ENCODE assay signal across 21 mouse cellular contexts in the genomic region with DNA sequence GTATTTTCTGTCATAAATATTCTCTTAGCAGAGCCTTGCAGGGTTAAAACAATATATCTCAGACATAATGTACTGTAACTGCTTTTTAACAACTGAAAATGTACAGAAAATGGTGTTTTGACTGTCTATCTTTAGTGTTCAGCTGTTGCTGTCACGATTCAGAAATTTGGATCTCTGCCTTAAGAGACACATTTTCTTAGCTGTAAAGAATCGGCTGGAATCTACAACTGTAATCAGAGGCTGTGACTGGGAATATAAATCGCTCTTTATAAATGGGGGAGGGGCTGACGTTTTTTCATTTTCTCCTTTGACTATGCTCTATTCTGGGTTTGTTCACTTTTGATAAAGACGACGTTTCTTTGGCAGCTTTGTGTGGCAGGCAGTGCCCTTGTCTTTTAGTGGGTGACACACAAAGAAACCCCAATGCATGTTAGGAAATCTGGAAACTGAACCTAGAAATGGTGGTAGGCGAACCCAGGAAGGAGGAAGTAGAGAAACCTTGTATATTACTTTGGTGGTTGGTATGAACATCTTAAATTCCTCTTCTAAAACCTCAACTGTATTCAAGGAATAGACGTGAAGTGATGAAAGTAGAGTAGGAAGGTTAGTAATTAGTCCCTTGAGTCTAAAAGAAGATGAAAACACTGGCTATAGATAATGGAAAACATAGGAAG.
DNase-seq lines count a peak whose midpoint lies in the region; ATAC-seq and TF ChIP-seq lines count a peak whose summit lies in the region.
"Had no signal": no experiment of that assay in that cellular context is flagged by ENCODE, and none has a peak within 500 bp of the region (broad histone marks: within the 10 kb centered on the region; RNA-seq: fewer than 3 reads in every experiment).

No protein-coding gene starts in this region.

- no peak overlapping the region for H3K9ac ChIP-seq in heart, embryonic 13.5 days
- no peak overlapping the region for H3K9ac ChIP-seq in limb, embryonic 14.5 days (ENCODE audit: low read depth, low read length, severe bottlenecking)
- H3K9ac ChIP-seq: embryonic facial prominence, embryonic 15.5 days; limb, embryonic 13.5 days; liver, embryonic 15.5 days; midbrain, embryonic 13.5 days; stomach, embryonic 15.5 days had no signal

- TF ChIP-seq POLR2A in limb, embryonic 14.5 days (IDR thresholded peaks at IDR 0.05; ENCODE audit: borderline replicate concordance, extremely low read depth, insufficient read depth, insufficient read length) = no peak
- no peak for TF ChIP-seq POLR2A in brain, embryonic 14.5 days (IDR thresholded peaks at IDR 0.05; ENCODE audit: borderline replicate concordance, extremely low read depth, insufficient read depth, insufficient read length, poor library complexity, severe bottlenecking)

- H3K27me3 ChIP-seq in heart, embryonic 13.5 days (replicated peaks) = no peaks in the 10 kb centered on the region
- no peaks in the 10 kb centered on the region for H3K27me3 ChIP-seq in limb, embryonic 14.5 days (ENCODE audit: control insufficient read depth, insufficient read depth, low read length)
- H3K27me3 ChIP-seq in limb, embryonic 10.5 days (ENCODE audit: low read depth, poor library complexity, severe bottlenecking) = no peaks in the 10 kb centered on the region
- H3K27me3 ChIP-seq: embryonic facial prominence, embryonic 15.5 days; limb, embryonic 13.5 days; liver, embryonic 15.5 days; midbrain, embryonic 13.5 days; stomach, embryonic 15.5 days had no signal

- no peak for TF ChIP-seq CTCF in brain, embryonic 14.5 days (IDR thresholded peaks at IDR 0.05; ENCODE audit: borderline replicate concordance, extremely low read depth, insufficient read depth, insufficient read length)

- no peak overlapping the region for H3K27ac ChIP-seq in heart, embryonic 13.5 days (replicated peaks)
- H3K27ac ChIP-seq in limb, embryonic 14.5 days (replicated peaks; ENCODE audit: low read depth, low read length) = no peak overlapping the region
- H3K27ac ChIP-seq in limb, embryonic 10.5 days = no peak overlapping the region
- H3K27ac ChIP-seq: embryonic facial prominence, embryonic 15.5 days; heart, embryonic 10.5 days; limb, embryonic 13.5 days; liver, embryonic 15.5 days; macrophage; stomach, embryonic 15.5 days had no signal

- no peak for DNase-seq in heart, postnatal 14 days
- DNase-seq in limb, embryonic 14.5 days (ENCODE audit: low spot score) = peak; percentile 52
- DNase-seq in limb, embryonic 10.5 days (ENCODE audit: low spot score) = no peak
- DNase-seq in brain, embryonic 14.5 days (ENCODE audit: low read depth) = peak; percentile 79
- DNase-seq: adrenal gland, postnatal 36 days; gastrocnemius, postnatal 25 days; heart, postnatal 36 days; retina, postnatal 1 day; spleen, adult 18-20 months had no signal

- H3K4me1 ChIP-seq in heart, embryonic 13.5 days = peaks cover 17% of the 10 kb centered on the region
- H3K4me1 ChIP-seq in limb, embryonic 14.5 days (ENCODE audit: control insufficient read depth, insufficient read depth, low read length) = no peaks in the 10 kb centered on the region
- no peaks in the 10 kb centered on the region for H3K4me1 ChIP-seq in limb, embryonic 10.5 days
- H3K4me1 ChIP-seq: embryonic facial prominence, embryonic 15.5 days; heart, embryonic 10.5 days; limb, embryonic 13.5 days; liver, embryonic 15.5 days; stomach, embryonic 15.5 days had no signal

- WGBS in heart, embryonic 13.5 days = 52% methylated on average over 8 of the region's 8 CpGs
- WGBS in limb, embryonic 14.5 days = 72% methylated on average over 8 of the region's 8 CpGs
- 89% methylated on average over 8 of the region's 8 CpGs for WGBS in limb, embryonic 10.5 days

- no peak overlapping the region for H3K4me3 ChIP-seq in heart, embryonic 13.5 days
- no peak overlapping the region for H3K4me3 ChIP-seq in limb, embryonic 14.5 days (replicated peaks; ENCODE audit: low read length)
- no peak overlapping the region for H3K4me3 ChIP-seq in limb, embryonic 10.5 days
- H3K4me3 ChIP-seq: embryonic facial prominence, embryonic 15.5 days; heart, embryonic 10.5 days; limb, embryonic 13.5 days; liver, embryonic 15.5 days; midbrain, embryonic 13.5 days; stomach, embryonic 15.5 days had no signal

- peak overlapping the region; percentile 9; the same call in 1 of the 2 replicates for H3K4me2 ChIP-seq in heart, embryonic 13.5 days
- no peak overlapping the region for H3K4me2 ChIP-seq in limb, embryonic 14.5 days (replicated peaks; ENCODE audit: low read depth, low read length, severe bottlenecking)
- H3K4me2 ChIP-seq: embryonic facial prominence, embryonic 15.5 days; limb, embryonic 13.5 days; liver, embryonic 15.5 days; midbrain, embryonic 13.5 days; stomach, embryonic 15.5 days had no signal

- intact Hi-C loops in heart, postnatal 14 days (cut with DNase I) = no loop called here

- H3K9me3 ChIP-seq in heart, embryonic 13.5 days = no peaks in the 10 kb centered on the region
- H3K9me3 ChIP-seq in limb, embryonic 14.5 days (ENCODE audit: control insufficient read depth, low read length) = no peaks in the 10 kb centered on the region
- H3K9me3 ChIP-seq in limb, embryonic 10.5 days (replicated peaks) = no peaks in the 10 kb centered on the region
- H3K9me3 ChIP-seq: embryonic facial prominence, embryonic 15.5 days; heart, embryonic 10.5 days; limb, embryonic 13.5 days; liver, embryonic 15.5 days; midbrain, embryonic 13.5 days; stomach, embryonic 15.5 days had no signal

- ATAC-seq in heart, embryonic 13.5 days (ENCODE audit: extremely low read depth, insufficient number of reproducible peaks, low FRiP score, low TSS enrichment) = no peak
- no peak for ATAC-seq in limb, embryonic 14.5 days (ENCODE audit: low FRiP score, low read depth)
- ATAC-seq in granulocyte monocyte progenitor cell, adult 5-6 weeks (replicated peaks; ENCODE audit: poor library complexity, severe bottlenecking) = peak; percentile 76
- ATAC-seq in CD4-positive, CD25-positive, alpha-beta regulatory T cell, adult 4 months = no peak
- ATAC-seq: inflammation-experienced regulatory T-cells, adult 6 months; midbrain, embryonic 13.5 days had no signal

- no peaks in the 10 kb centered on the region for H3K36me3 ChIP-seq in heart, embryonic 13.5 days
- no peaks in the 10 kb centered on the region for H3K36me3 ChIP-seq in limb, embryonic 14.5 days (ENCODE audit: control insufficient read depth, insufficient read depth, low read length)
- no peaks in the 10 kb centered on the region for H3K36me3 ChIP-seq in limb, embryonic 10.5 days
- H3K36me3 ChIP-seq: embryonic facial prominence, embryonic 15.5 days; G1E; heart, embryonic 10.5 days; limb, embryonic 13.5 days; liver, embryonic 15.5 days; midbrain, embryonic 13.5 days; stomach, embryonic 15.5 days had no signal

Comparison
In these comparisons a context has a peak if more than half of its experiments do, and no peak if none do; other contexts are left out.
1. DNase-seq: peak in limb, embryonic 14.5 days (single experiment) and brain, embryonic 14.5 days (single experiment); none in heart, postnatal 14 days (0 of 2) and limb, embryonic 10.5 days (single experiment).